Mouse (Mus musculus): ENCODE results near the gene Ptprg. TPM values are rescaled to one million over a fixed set of nuclear protein-coding genes. Genes with fewer than 3 reads are reported as not detected.

Gene Ptprg
- polyA plus RNA-seq, 1 experiment from 2014 or later, result 27.1 TPM

- Histone ChIP-seq H3K9ac (ENCODE audit: low read length) (no peak overlapping the region), H3K4me2 (ENCODE audit: low read length) (no peak overlapping the region), H3K27ac (ENCODE audit: low read depth, low read length) (no peak overlapping the region), H3K9me3 (replicated peaks; ENCODE audit: control insufficient read depth, low read length) (no peaks in the 10 kb centered on the region), H3K4me3 (ENCODE audit: low read depth, low read length) (no peak overlapping the region), H3K27me3 (replicated peaks; ENCODE audit: control insufficient read depth, insufficient read depth, low read length) (no peaks in the 10 kb centered on the region), H3K36me3 (ENCODE audit: control insufficient read depth, insufficient read depth, low read length) (no peaks in the 10 kb centered on the region), H3K4me1 (ENCODE audit: control insufficient read depth, insufficient read depth, low read length) (peaks cover 11% of the 10 kb centered on the region)
- 23% methylated on average over 10 of the region's 10 CpGs for WGBS
- DNase-seq (ENCODE audit: low spot score) (peak; percentile 68), ATAC-seq (peak; percentile 48; the same call in 1 of the 2 replicates)
These were observed 330.0 kb downstream of the Ptprg start for GRCm38 (mm10) chr14:11883142-11883921.

- Histone ChIP-seq H3K4me2 (ENCODE audit: low read length) (no peak overlapping the region), H3K36me3 (ENCODE audit: control insufficient read depth, insufficient read depth, low read length) (no peaks in the 10 kb centered on the region), H3K4me1 (ENCODE audit: control insufficient read depth, insufficient read depth, low read length) (peaks cover 11% of the 10 kb centered on the region), H3K9me3 (replicated peaks; ENCODE audit: control insufficient read depth, low read length) (no peaks in the 10 kb centered on the region), H3K9ac (ENCODE audit: low read length) (no peak overlapping the region), H3K4me3 (ENCODE audit: low read depth, low read length) (no peak overlapping the region), H3K27ac (ENCODE audit: low read depth, low read length) (no peak overlapping the region), H3K27me3 (replicated peaks; ENCODE audit: control insufficient read depth, insufficient read depth, low read length) (no peaks in the 10 kb centered on the region)
- no peak for ATAC-seq
- 55% methylated on average over 5 of the region's 5 CpGs for WGBS
- DNase-seq (ENCODE audit: low spot score), result no peak
These were observed 330.7 kb downstream of the Ptprg start for GRCm38 (mm10) chr14:11883995-11884394.

- Histone ChIP-seq H3K27me3 (replicated peaks; ENCODE audit: control insufficient read depth, insufficient read depth, low read length) (no peaks in the 10 kb centered on the region), H3K36me3 (ENCODE audit: control insufficient read depth, insufficient read depth, low read length) (no peaks in the 10 kb centered on the region), H3K4me1 (ENCODE audit: control insufficient read depth, insufficient read depth, low read length) (peaks cover 13% of the 10 kb centered on the region), H3K4me3 (ENCODE audit: low read depth, low read length) (no peak overlapping the region), H3K4me2 (ENCODE audit: low read length) (no peak overlapping the region), H3K9ac (ENCODE audit: low read length) (no peak overlapping the region), H3K9me3 (replicated peaks; ENCODE audit: control insufficient read depth, low read length) (no peaks in the 10 kb centered on the region), H3K27ac (ENCODE audit: low read depth, low read length) (no peak overlapping the region)
- WGBS, result 90% methylated on average over 3 of the region's 3 CpGs
- ATAC-seq (no peak), DNase-seq (ENCODE audit: low spot score) (no peak)
These were observed 333.1 kb downstream of the Ptprg start for GRCm38 (mm10) chr14:11886417-11886816.

- no peaks in the 10 kb centered on the region for H3K27me3 ChIP-seq (replicated peaks; ENCODE audit: control insufficient read depth, insufficient read depth, low read length)
- 67% methylated on average over 3 of the region's 3 CpGs for WGBS
- no peak overlapping the region for H3K4me3 ChIP-seq (ENCODE audit: low read depth, low read length)
- H3K4me2 ChIP-seq (ENCODE audit: low read length), result no peak overlapping the region
- H3K27ac ChIP-seq (ENCODE audit: low read depth, low read length), result no peak overlapping the region
- no peaks in the 10 kb centered on the region for H3K9me3 ChIP-seq (replicated peaks; ENCODE audit: control insufficient read depth, low read length)
- peaks cover 3% of the 10 kb centered on the region for H3K4me1 ChIP-seq (ENCODE audit: control insufficient read depth, insufficient read depth, low read length)
- no peaks in the 10 kb centered on the region for H3K36me3 ChIP-seq (ENCODE audit: control insufficient read depth, insufficient read depth, low read length)
- no peak overlapping the region for H3K9ac ChIP-seq (ENCODE audit: low read length)
- no peak for DNase-seq (ENCODE audit: low spot score)
- 0 out of 2 replicates have a peak, but pooled peaks have one; percentile 30 for ATAC-seq
These were observed 337.6 kb downstream of the Ptprg start for GRCm38 (mm10) chr14:11890890-11891289.

GRCm38 (mm10) chr14:11892621-11893020, 339.3 kb downstream of the Ptprg start:
- ATAC-seq (no peak), DNase-seq (ENCODE audit: low spot score) (no peak)
- Histone ChIP-seq H3K36me3 (ENCODE audit: control insufficient read depth, insufficient read depth, low read length) (no peaks in the 10 kb centered on the region), H3K9ac (ENCODE audit: low read length) (no peak overlapping the region), H3K27me3 (replicated peaks; ENCODE audit: control insufficient read depth, insufficient read depth, low read length) (no peaks in the 10 kb centered on the region), H3K27ac (ENCODE audit: low read depth, low read length) (no peak overlapping the region), H3K4me1 (ENCODE audit: control insufficient read depth, insufficient read depth, low read length) (peaks cover 3% of the 10 kb centered on the region), H3K4me3 (ENCODE audit: low read depth, low read length) (no peak overlapping the region), H3K4me2 (ENCODE audit: low read length) (no peak overlapping the region), H3K9me3 (replicated peaks; ENCODE audit: control insufficient read depth, low read length) (no peaks in the 10 kb centered on the region)
- 68% methylated on average over 9 of the region's 9 CpGs for WGBS

GRCm38 (mm10) chr14:11895486-11895885, 342.2 kb downstream of the Ptprg start:
- 75% methylated on average over 13 of the region's 13 CpGs for WGBS
- DNase-seq (ENCODE audit: low spot score), result peak; percentile 34
- ATAC-seq, result no peak

GRCm38 (mm10) chr14:11902794-11903193, 349.5 kb downstream of the Ptprg start:
- no peak overlapping the region for H3K4me3 ChIP-seq (ENCODE audit: low read depth, low read length)
- ATAC-seq, result no peak
- no peaks in the 10 kb centered on the region for H3K9me3 ChIP-seq (replicated peaks; ENCODE audit: control insufficient read depth, low read length)
- no peak for DNase-seq (ENCODE audit: low spot score)
- no peaks in the 10 kb centered on the region for H3K36me3 ChIP-seq (ENCODE audit: control insufficient read depth, insufficient read depth, low read length)
- no peak overlapping the region for H3K9ac ChIP-seq (ENCODE audit: low read length)
- peaks cover 6% of the 10 kb centered on the region; the same call in 1 of the 2 replicates for H3K4me1 ChIP-seq (ENCODE audit: control insufficient read depth, insufficient read depth, low read length)
- H3K4me2 ChIP-seq (ENCODE audit: low read length), result no peak overlapping the region
- no peaks in the 10 kb centered on the region for H3K27me3 ChIP-seq (replicated peaks; ENCODE audit: control insufficient read depth, insufficient read depth, low read length)
- no peak overlapping the region for H3K27ac ChIP-seq (ENCODE audit: low read depth, low read length)
- WGBS, result 13% methylated on average over 2 of the region's 2 CpGs

More at GRCm38 (mm10) chr14:11895486-11895885, 342.2 kb downstream of the Ptprg start:
- Histone ChIP-seq H3K9me3 (replicated peaks; ENCODE audit: control insufficient read depth, low read length) (no peaks in the 10 kb centered on the region), H3K27ac (ENCODE audit: low read depth, low read length) (no peak overlapping the region), H3K4me3 (ENCODE audit: low read depth, low read length) (no peak overlapping the region), H3K4me2 (ENCODE audit: low read length) (no peak overlapping the region), H3K9ac (ENCODE audit: low read length) (no peak overlapping the region), H3K27me3 (replicated peaks; ENCODE audit: control insufficient read depth, insufficient read depth, low read length) (no peaks in the 10 kb centered on the region), H3K4me1 (ENCODE audit: control insufficient read depth, insufficient read depth, low read length) (peaks cover 3% of the 10 kb centered on the region), H3K36me3 (ENCODE audit: control insufficient read depth, insufficient read depth, low read length) (no peaks in the 10 kb centered on the region)

GRCm38 (mm10) chr14:11906130-11906675, 352.9 kb downstream of the Ptprg start:
- H3K9me3 ChIP-seq (replicated peaks; ENCODE audit: control insufficient read depth, low read length), result no peaks in the 10 kb centered on the region
- WGBS, result 61% methylated on average over 5 of the region's 5 CpGs
- no peak overlapping the region for H3K4me2 ChIP-seq (ENCODE audit: low read length)
- H3K27me3 ChIP-seq (replicated peaks; ENCODE audit: control insufficient read depth, insufficient read depth, low read length), result no peaks in the 10 kb centered on the region
- H3K9ac ChIP-seq (ENCODE audit: low read length), result no peak overlapping the region
- DNase-seq (ENCODE audit: low spot score), result no peak
- no peaks in the 10 kb centered on the region for H3K36me3 ChIP-seq (ENCODE audit: control insufficient read depth, insufficient read depth, low read length)
- no peak overlapping the region for H3K27ac ChIP-seq (ENCODE audit: low read depth, low read length)
- peaks cover 6% of the 10 kb centered on the region; the same call in 1 of the 2 replicates for H3K4me1 ChIP-seq (ENCODE audit: control insufficient read depth, insufficient read depth, low read length)
- ATAC-seq, result peak; percentile 48; the same call in 1 of the 2 replicates
- no peak overlapping the region for H3K4me3 ChIP-seq (ENCODE audit: low read depth, low read length)

- ATAC-seq (no peak), DNase-seq (ENCODE audit: low spot score) (no peak)
These were observed 358.9 kb downstream of the Ptprg start for GRCm38 (mm10) chr14:11912253-11912652.

More at GRCm38 (mm10) chr14:11912253-11912652, 358.9 kb downstream of the Ptprg start:
- Histone ChIP-seq H3K9me3 (replicated peaks; ENCODE audit: control insufficient read depth, low read length) (no peaks in the 10 kb centered on the region), H3K4me2 (ENCODE audit: low read length) (no peak overlapping the region), H3K27ac (ENCODE audit: low read depth, low read length) (no peak overlapping the region), H3K4me3 (ENCODE audit: low read depth, low read length) (no peak overlapping the region), H3K27me3 (replicated peaks; ENCODE audit: control insufficient read depth, insufficient read depth, low read length) (no peaks in the 10 kb centered on the region), H3K9ac (ENCODE audit: low read length) (no peak overlapping the region), H3K36me3 (ENCODE audit: control insufficient read depth, insufficient read depth, low read length) (no peaks in the 10 kb centered on the region), H3K4me1 (ENCODE audit: control insufficient read depth, insufficient read depth, low read length) (no peaks in the 10 kb centered on the region)
- 87% methylated on average over 1 of the region's 1 CpGs for WGBS

Data from forebrain, embryonic 14.5 days (tissue).